Mouse (Mus musculus) MEL (cell line): ENCODE results near the gene Itpr1. TPM values are rescaled to one million over a fixed set of nuclear protein-coding genes. Genes with fewer than 3 reads are reported as not detected.

Experiments used
- DNase-seq: peaks from one replicate; pipeline ENCODE4 v3.0.0; 2011; ENCODE audit warnings: low read depth, low spot score
- H3K27ac ChIP-seq: 2 replicates; pipeline ENCODE4 v1.5.1; 2012; ENCODE audit warnings: low read depth, mild to moderate bottlenecking, control low read depth, low read length, moderate library complexity; ENCODE audit not compliant: control insufficient read depth
- H3K27me3 ChIP-seq, 2 experiments: fragments of 150-350 bp in 1 of 2; sonication (generic) in 1 of 2; 2 replicates each; pipeline ENCODE4 v1.6.1; 2012; ENCODE audit warnings: low read length in 2 of 2, mild to moderate bottlenecking in 2 of 2, improper control_type of control experiment in 1 of 2, moderate library complexity in 1 of 2; ENCODE audit not compliant: insufficient read depth in 2 of 2, control insufficient read depth in 1 of 2
- H3K36me3 ChIP-seq, 2 experiments: 2 replicates each; pipeline ENCODE4 v1.6.1; 2012 to 2014; ENCODE audit warnings: low read length in 2 of 2, improper control_type of control experiment in 1 of 2, inconsistent platforms in 1 of 2, mild to moderate bottlenecking in 1 of 2; ENCODE audit not compliant: insufficient read depth in 2 of 2, control insufficient read depth in 1 of 2
- H3K4me1 ChIP-seq, 2 experiments: fragments of 150-350 bp in 1 of 2; sonication (generic) in 1 of 2; 2 replicates each; pipeline ENCODE4 v1.6.1; 2012; ENCODE audit warnings: low read length in 2 of 2, improper control_type of control experiment in 1 of 2, mild to moderate bottlenecking in 1 of 2; ENCODE audit not compliant: insufficient read depth in 2 of 2, control insufficient read depth in 1 of 2
- H3K4me3 ChIP-seq, 2 experiments: fragments of 150-350 bp in 1 of 2; sonication (generic) in 1 of 2; 2 replicates each; pipeline ENCODE4 v1.5.1; 2012; ENCODE audit warnings: low read depth in 2 of 2, low read length in 2 of 2, mild to moderate bottlenecking in 2 of 2, moderate library complexity in 2 of 2, control low read depth in 1 of 2, improper control_type of control experiment in 1 of 2; ENCODE audit not compliant: control insufficient read depth in 1 of 2, insufficient read depth in 1 of 2
- H3K79me2 ChIP-seq: 2 replicates; pipeline ENCODE4 v1.6.1; 2012; ENCODE audit warnings: mild to moderate bottlenecking, low read length, moderate library complexity; ENCODE audit not compliant: control insufficient read depth, poor library complexity, insufficient read depth
- H3K9ac ChIP-seq: 2 replicates; pipeline ENCODE4 v1.6.1; 2012; ENCODE audit warnings: low read depth, mild to moderate bottlenecking, control low read depth, low read length, moderate library complexity; ENCODE audit not compliant: control insufficient read depth, poor library complexity, severe bottlenecking
- H3K9me3 ChIP-seq: fragments of 150-350 bp; sonication (generic); replicated peaks from 2 replicates; pipeline ENCODE4 v1.6.1; 2012; ENCODE audit warnings: mild to moderate bottlenecking, low read length, improper control_type of control experiment, moderate library complexity; ENCODE audit not compliant: insufficient read depth
- CHD2 ChIP-seq: IDR thresholded peaks from 2 replicates; pipeline ENCODE4 v1.6.1; 2011; ENCODE audit warnings: low read length, improper control_type of control experiment
- MAZ ChIP-seq: IDR thresholded peaks from 2 replicates; pipeline ENCODE4 v1.6.1; 2012; ENCODE audit warnings: low read depth, mild to moderate bottlenecking, inconsistent platforms, low read length, improper control_type of control experiment
- MXI1 ChIP-seq: IDR thresholded peaks from 2 replicates; pipeline ENCODE4 v1.6.1; 2011; ENCODE audit warnings: mild to moderate bottlenecking, low read depth, low read length, improper control_type of control experiment
- MYB ChIP-seq: IDR thresholded peaks from 2 replicates; pipeline ENCODE4 v1.6.1; 2011; ENCODE audit warnings: mild to moderate bottlenecking, low read depth, low read length, improper control_type of control experiment
- NELFE ChIP-seq: IDR thresholded peaks from 2 replicates; pipeline ENCODE4 v1.6.1; 2011; ENCODE audit warnings: low read depth, low read length, improper control_type of control experiment
- NRF1 ChIP-seq: IDR thresholded peaks from 2 replicates; pipeline ENCODE4 v1.6.1; 2014; ENCODE audit warnings: low read depth, mild to moderate bottlenecking, inconsistent platforms, low read length, improper control_type of control experiment, moderate library complexity; ENCODE audit not compliant: poor library complexity, insufficient read depth, severe bottlenecking
- POLR2A ChIP-seq, 2 experiments: IDR thresholded peaks; 2 replicates each; pipeline ENCODE4 v1.6.1; 2011 to 2012; ENCODE audit warnings: low read length in 2 of 2, mild to moderate bottlenecking in 2 of 2, control low read depth in 1 of 2, improper control_type of control experiment in 1 of 2, low read depth in 1 of 2, moderate library complexity in 1 of 2; ENCODE audit not compliant: control insufficient read depth in 1 of 2, insufficient read depth in 1 of 2, poor library complexity in 1 of 2
- POLR2AphosphoS5 ChIP-seq: IDR thresholded peaks from 2 replicates; pipeline ENCODE4 v1.6.1; 2012; ENCODE audit warnings: low read depth, borderline replicate concordance, mild to moderate bottlenecking, inconsistent platforms, low read length, moderate library complexity, mixed read lengths
- TCF12 ChIP-seq: IDR thresholded peaks from 2 replicates; pipeline ENCODE4 v1.6.1; 2014; ENCODE audit warnings: low read depth, mild to moderate bottlenecking, inconsistent platforms, low read length, improper control_type of control experiment, moderate library complexity
- UBTF ChIP-seq: IDR thresholded peaks from 2 replicates; pipeline ENCODE4 v1.6.1; 2012; ENCODE audit warnings: low read depth, mild to moderate bottlenecking, inconsistent platforms, low read length, improper control_type of control experiment, moderate library complexity, borderline replicate concordance; ENCODE audit not compliant: insufficient read depth
- USF1 ChIP-seq: IDR thresholded peaks from 2 replicates; pipeline ENCODE4 v1.6.1; 2014; ENCODE audit warnings: low read depth, mild to moderate bottlenecking, inconsistent platforms, low read length, improper control_type of control experiment, moderate library complexity
- USF2 ChIP-seq, 2 experiments: IDR thresholded peaks; 2 replicates each; pipeline ENCODE4 v1.6.1; 2011 to 2012; ENCODE audit warnings: improper control_type of control experiment in 2 of 2, low read length in 2 of 2, borderline replicate concordance in 1 of 2, inconsistent platforms in 1 of 2, low read depth in 1 of 2, mild to moderate bottlenecking in 1 of 2; ENCODE audit not compliant: insufficient read depth in 1 of 2
- ZC3H11A ChIP-seq: IDR thresholded peaks from 2 replicates; pipeline ENCODE4 v1.6.1; 2012; ENCODE audit warnings: low read depth, mild to moderate bottlenecking, inconsistent platforms, low read length, improper control_type of control experiment
- ZKSCAN1 ChIP-seq: IDR thresholded peaks from 2 replicates; pipeline ENCODE4 v1.6.1; 2012; ENCODE audit warnings: low read depth, mild to moderate bottlenecking, inconsistent platforms, low read length, improper control_type of control experiment, moderate library complexity
- polyA plus RNA-seq, 2 experiments: library from polyadenylated mRNA; stranded (reverse) in 1 of 2; unstranded in 1 of 2; fragments of >175 nt in 1 of 2; fragments of >200 nt in 1 of 2; gene quantifications; 2 replicates each; pipeline versions ENCODE4 v1.2.1 to v1.2.4; 2012; ENCODE audit warnings: low replicate concordance in 2 of 2, low read depth in 1 of 2; ENCODE audit not compliant: insufficient read length in 2 of 2, insufficient read depth in 1 of 2, missing spikeins in 1 of 2
- total RNA-seq: library from RNA; depleted of rRNA; stranded (reverse); fragments of 300-350 nt; gene quantifications from 2 replicates; pipeline ENCODE4 v1.2.3, GENCODE M21; 2012

Itpr1 gene
- total and polyA plus RNA-seq, 3 experiments: 15.6 to 19.0 TPM; not detected in 1

- H3K27ac ChIP-seq: no peak overlapping the region
- H3K27me3 ChIP-seq: no peaks in the 10 kb centered on the region
- no peaks in the 10 kb centered on the region for H3K79me2 ChIP-seq
- H3K4me3 ChIP-seq: no peak overlapping the region
- no peaks in the 10 kb centered on the region for H3K9me3 ChIP-seq
- H3K4me1 ChIP-seq: no peaks in the 10 kb centered on the region
- no peak for DNase-seq
- TF ChIP-seq NRF1 (no peak), ZKSCAN1 (no peak), MAZ (no peak), UBTF (no peak), POLR2A (IDR thresholded peaks at IDR 0.05; ENCODE audit: control insufficient read depth in 1 of 2, insufficient read depth in 1 of 2, low read depth in 1 of 2, low read length in 2 of 2, poor library complexity in 1 of 2) (no peak), MYB (no peak), CHD2 (no peak), NELFE (no peak), TCF12 (no peak), MXI1 (no peak), USF2 (IDR thresholded peaks at IDR 0.05; ENCODE audit: borderline replicate concordance in 1 of 2, insufficient read depth in 1 of 2, low read depth in 1 of 2, low read length in 2 of 2) (no peak)
- H3K36me3 ChIP-seq: no peaks in the 10 kb centered on the region
- no peak overlapping the region for H3K9ac ChIP-seq
These were observed 281.4 kb downstream of the Itpr1 start for GRCm38 (mm10) chr6:108494185-108494804.

- Histone ChIP-seq H3K4me1 (no peaks in the 10 kb centered on the region), H3K9ac (no peak overlapping the region), H3K4me3 (no peak overlapping the region), H3K79me2 (no peaks in the 10 kb centered on the region), H3K27ac (no peak overlapping the region), H3K9me3 (no peaks in the 10 kb centered on the region), H3K36me3 (no peaks in the 10 kb centered on the region), H3K27me3 (no peaks in the 10 kb centered on the region)
- no peak for DNase-seq
- TF ChIP-seq ZC3H11A: no peak
These were observed 282.1 kb downstream of the Itpr1 start for GRCm38 (mm10) chr6:108494994-108495393.

- Histone ChIP-seq H3K9ac (no peak overlapping the region), H3K27ac (no peak overlapping the region), H3K4me3 (no peak overlapping the region), H3K36me3 (no peaks in the 10 kb centered on the region), H3K4me1 (no peaks in the 10 kb centered on the region), H3K79me2 (no peaks in the 10 kb centered on the region), H3K27me3 (no peaks in the 10 kb centered on the region), H3K9me3 (no peaks in the 10 kb centered on the region)
- no peak for DNase-seq
- TF ChIP-seq POLR2AphosphoS5 (no peak), UBTF (no peak), USF1 (no peak)
These were observed 285.2 kb downstream of the Itpr1 start for GRCm38 (mm10) chr6:108498070-108498469.
